Mouse (Mus musculus) thymus, postnatal 0 days (tissue): Measurements from ENCODE around the gene Zfp597. TPM values are rescaled to one million over a fixed set of nuclear protein-coding genes. Genes with fewer than 3 reads are reported as not detected.

Source experiments
- microRNA-seq: library from miRNA; unstranded; fragments of <30 nt; microRNA quantifications from one replicate; pipeline ENCODE4, GENCODE M21; 2016; ENCODE audit warnings: borderline number of aligned reads
- polyA plus RNA-seq: library from polyadenylated mRNA; unstranded; fragments of >200 nt; fragmentation: Nextera tagmentation; extraction: Ambion mirVana; gene quantifications from 2 replicates; pipeline ENCODE4 v1.2.1, GENCODE M21; 2015

The Zfp597 gene
- polyA plus RNA-seq, 1 experiment from 2014 or later = 7.1 TPM

Small RNA genes lying within 50 kb of the gene (microRNA-seq; reads per million reads assigned to microRNA genes)
- gene Gm23493 = not detected

Other genes starting within 250 kb of the Zfp597 start
- gene Mefv, start 166.5 kb downstream of the Zfp597 start, polyA plus RNA-seq = 0.17 and 0.22 TPM in 2 replicates
- gene Zfp263, start 140.5 kb downstream of the Zfp597 start, polyA plus RNA-seq = 40.9 and 52.0 TPM in 2 replicates
- gene Olfr15, start 53.7 kb downstream of the Zfp597 start, polyA plus RNA-seq = not detected in 2 replicates
- 0.45 and 0.47 TPM in 2 replicates for gene Zfp174, start 37.3 kb downstream of the Zfp597 start, polyA plus RNA-seq
- gene Naa60, start 12.2 kb downstream of the Zfp597 start, polyA plus RNA-seq = 45.9 and 48.6 TPM in 2 replicates
- gene Gm20695, start 87 bp upstream of the Zfp597 start, polyA plus RNA-seq = 1.7 and 3.1 TPM in 2 replicates
- gene 1700037C18Rik, start 24.1 kb upstream of the Zfp597 start, polyA plus RNA-seq = 9.1 and 10.0 TPM in 2 replicates
- gene Cluap1, start 24.2 kb upstream of the Zfp597 start, polyA plus RNA-seq = 28.9 and 36.6 TPM in 2 replicates
- gene Nlrc3, start 92.1 kb upstream of the Zfp597 start, polyA plus RNA-seq = 12.8 and 18.2 TPM in 2 replicates
- 11.1 and 11.7 TPM in 2 replicates for gene Slx4, start 119.2 kb upstream of the Zfp597 start, polyA plus RNA-seq
- 1.4 and 1.7 TPM in 2 replicates for gene Dnase1, start 152.4 kb upstream of the Zfp597 start, polyA plus RNA-seq
- 82.8 and 94.5 TPM in 2 replicates for gene Trap1, start 193.3 kb upstream of the Zfp597 start, polyA plus RNA-seq